Mouse (Mus musculus): ENCODE results near the gene Adam25. TPM values are rescaled to one million over a fixed set of nuclear protein-coding genes. Genes with fewer than 3 reads are reported as not detected.

Adam25 gene
- total RNA-seq (2023), result not detected

DNA sequence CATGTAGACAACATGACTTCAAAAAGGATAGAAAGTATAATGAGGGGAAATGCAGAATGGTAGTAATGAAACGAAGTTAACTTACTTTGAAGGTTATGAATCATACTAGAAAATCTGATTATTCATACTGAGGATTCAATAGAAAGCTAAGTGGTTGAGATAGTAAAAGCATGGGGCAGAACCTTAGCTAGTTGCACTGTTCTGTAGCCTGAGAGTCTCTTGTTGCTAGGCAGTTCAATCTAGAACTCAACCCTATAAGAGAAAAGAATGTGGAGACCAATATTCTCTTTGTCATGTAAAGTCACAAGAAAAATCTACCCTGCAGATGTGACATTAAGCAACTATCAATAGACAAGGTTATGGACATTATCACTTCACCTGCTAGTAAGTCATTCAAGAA is at the start of gene Adam25:
Adam25 (plus strand) TSS at position 301 of the 400 bp plus-strand sequence.

DNA sequence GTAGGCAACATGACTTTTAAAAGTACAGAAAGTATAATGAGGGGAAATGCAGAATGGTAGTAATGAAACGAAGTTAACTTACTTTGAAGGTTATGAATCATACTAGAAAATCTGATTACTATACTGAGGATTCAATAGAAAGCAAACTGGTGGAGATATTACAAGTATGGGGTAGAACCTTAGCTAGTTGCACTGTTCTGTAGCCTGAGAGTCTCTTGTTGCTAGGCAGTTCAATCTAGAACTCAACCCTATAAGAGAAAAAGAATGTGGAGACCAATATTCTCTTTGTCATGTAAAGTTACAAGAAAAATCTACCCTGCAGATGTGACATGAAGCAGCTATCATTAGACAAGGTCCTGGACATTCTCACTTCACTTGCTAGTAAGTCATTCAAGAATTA is 41.0 kb downstream of the Adam25 start, which contains the start of gene Adam20:
Adam20 (plus strand) TSS at position 301 of the 400 bp plus-strand sequence.

Other genes starting within 250 kb of the Adam25 start
- not detected for gene Adam24, start 77.1 kb upstream of the Adam25 start, total RNA-seq (2023)
- not detected for gene Adam20, start 41.1 kb downstream of the Adam25 start, total RNA-seq (2023)
- not detected for gene Adam39, start 70.8 kb downstream of the Adam25 start, total RNA-seq (2023)

All from CD8-positive naive resting alpha-beta T cell, adult 57 days (primary cell).